Mouse (Mus musculus): ENCODE measurements around the gene Zfp984. TPM values are rescaled to one million over a fixed set of nuclear protein-coding genes. Genes with fewer than 3 reads are reported as not detected.

Zfp984 gene
- polyA plus RNA-seq, 1 experiment, result 1.1 TPM

Other genes with a start within 250 kb of the Zfp984 start
- gene Zfp979, start 167.3 kb downstream of the Zfp984 start, polyA plus RNA-seq (2012; rRNA removed), result 0.30 and 0.43 TPM in 2 replicates
- gene Zfp534, start 107.2 kb downstream of the Zfp984 start, polyA plus RNA-seq (2012; rRNA removed), result not detected in 2 replicates
- 1.7 and 1.8 TPM in 2 replicates for gene Zfp933, start 38.6 kb upstream of the Zfp984 start, polyA plus RNA-seq (2012; rRNA removed)
- gene Miip, start 59.0 kb upstream of the Zfp984 start, polyA plus RNA-seq (2012; rRNA removed), result 31.4 and 65.1 TPM in 2 replicates
- gene Fv1, start 59.2 kb upstream of the Zfp984 start, polyA plus RNA-seq (2012; rRNA removed), result 2.2 and 2.4 TPM in 2 replicates
- 76.7 and 84.0 TPM in 2 replicates for gene Mfn2, start 94.9 kb upstream of the Zfp984 start, polyA plus RNA-seq (2012; rRNA removed)
- gene Plod1, start 127.0 kb upstream of the Zfp984 start, polyA plus RNA-seq (2012; rRNA removed), result 58.3 and 67.4 TPM in 2 replicates
- 67.2 and 67.7 TPM in 2 replicates for gene 2510039O18Rik, start 131.1 kb upstream of the Zfp984 start, polyA plus RNA-seq (2012; rRNA removed)
- gene Nppb, start 176.0 kb upstream of the Zfp984 start, polyA plus RNA-seq (2012; rRNA removed), result not detected in 2 replicates
- not detected in 2 replicates for gene Nppa, start 190.9 kb upstream of the Zfp984 start, polyA plus RNA-seq (2012; rRNA removed)
- 12.4 and 17.8 TPM in 2 replicates for gene Clcn6, start 229.0 kb upstream of the Zfp984 start, polyA plus RNA-seq (2012; rRNA removed)
- 43.2 and 48.2 TPM in 2 replicates for gene Mthfr, start 229.3 kb upstream of the Zfp984 start, polyA plus RNA-seq (2012; rRNA removed)